Mouse (Mus musculus) liver, postnatal 0 days (tissue): ENCODE data around the gene Atp1a2. TPM values are rescaled to one million over a fixed set of nuclear protein-coding genes. Genes with fewer than 3 reads are reported as not detected.
A peak's percentile ranks its signal among the peaks of the same experiment; 100 is the strongest.

Experiments
- ATAC-seq: fragments of 200-750 bp; cut with Nextera tagmentation; 2 replicates; pipeline ENCODE4 v1.8.0; 2017; ENCODE audit warnings: mild to moderate bottlenecking, moderate library complexity
- DNase-seq: peaks from one replicate; pipeline ENCODE4 v3.0.0-alpha.2; 2016
- H3K27ac ChIP-seq: fragments of 300-500 bp; sonication (generic); 2 replicates; pipeline ENCODE4 v1.5.1; 2014; ENCODE audit warnings: antibody characterized with exemption, moderate library complexity, mild to moderate bottlenecking, low read depth
- H3K27me3 ChIP-seq: fragments of 300-500 bp; sonication (generic); 2 replicates; pipeline ENCODE4 v1.6.1; 2014; ENCODE audit warnings: low read length, control low read depth, mixed read lengths; ENCODE audit not compliant: insufficient read depth
- H3K36me3 ChIP-seq: fragments of 300-500 bp; sonication (generic); replicated peaks from 2 replicates; pipeline ENCODE4 v1.6.1; 2014; ENCODE audit warnings: mild to moderate bottlenecking, control low read depth, low read length, moderate library complexity, mixed read lengths; ENCODE audit not compliant: insufficient read depth
- H3K4me1 ChIP-seq: fragments of 300-500 bp; sonication (generic); 2 replicates; pipeline ENCODE4 v1.6.1; 2014; ENCODE audit warnings: antibody characterized with exemption, mild to moderate bottlenecking, control low read depth; ENCODE audit not compliant: insufficient read depth
- H3K4me2 ChIP-seq: fragments of 300-500 bp; sonication (generic); 2 replicates; pipeline ENCODE4 v1.6.1; 2014; ENCODE audit warnings: low read depth, mild to moderate bottlenecking, low read length, moderate library complexity, mixed read lengths
- H3K4me3 ChIP-seq: fragments of 300-500 bp; sonication (generic); 2 replicates; pipeline ENCODE4 v1.5.1; 2014; ENCODE audit warnings: low read depth, low read length
- H3K9ac ChIP-seq: fragments of 300-500 bp; sonication (generic); replicated peaks from 2 replicates; pipeline ENCODE4 v1.6.1; 2014; ENCODE audit warnings: mild to moderate bottlenecking, moderate library complexity
- H3K9me3 ChIP-seq: fragments of 300-500 bp; sonication (generic); 2 replicates; pipeline ENCODE4 v1.6.1; 2016; ENCODE audit warnings: mild to moderate bottlenecking, control low read depth, low read length, mixed read lengths
- CTCF ChIP-seq: sonication (generic); IDR thresholded peaks from 2 replicates; pipeline ENCODE4 v1.5.1; 2016; ENCODE audit warnings: antibody characterized with exemption, low read depth
- EP300 ChIP-seq: IDR thresholded peaks from 2 replicates; pipeline ENCODE4 v1.6.1; 2016; ENCODE audit warnings: antibody characterized with exemption, low read depth, mild to moderate bottlenecking
- WGBS: fragments of 180-500 bp; shearing (Covaris S2); extraction: QIAGEN DNeasy Blood & Tissue Kit; methylation state at CpG from one replicate; pipeline ENCODE4 v1.1.7; 2014; ENCODE audit not compliant: insufficient replicate concordance; 5-methylcytosine and 5-hydroxymethylcytosine counted together
- polyA plus RNA-seq: library from polyadenylated mRNA; unstranded; fragments of >200 nt; fragmentation: Nextera tagmentation; extraction: Ambion mirVana; gene quantifications from 2 replicates; pipeline ENCODE4 v1.2.1, GENCODE M21; 2015

The Atp1a2 gene
- polyA plus RNA-seq, 1 experiment from 2014 or later: 0.29 TPM

DNA sequence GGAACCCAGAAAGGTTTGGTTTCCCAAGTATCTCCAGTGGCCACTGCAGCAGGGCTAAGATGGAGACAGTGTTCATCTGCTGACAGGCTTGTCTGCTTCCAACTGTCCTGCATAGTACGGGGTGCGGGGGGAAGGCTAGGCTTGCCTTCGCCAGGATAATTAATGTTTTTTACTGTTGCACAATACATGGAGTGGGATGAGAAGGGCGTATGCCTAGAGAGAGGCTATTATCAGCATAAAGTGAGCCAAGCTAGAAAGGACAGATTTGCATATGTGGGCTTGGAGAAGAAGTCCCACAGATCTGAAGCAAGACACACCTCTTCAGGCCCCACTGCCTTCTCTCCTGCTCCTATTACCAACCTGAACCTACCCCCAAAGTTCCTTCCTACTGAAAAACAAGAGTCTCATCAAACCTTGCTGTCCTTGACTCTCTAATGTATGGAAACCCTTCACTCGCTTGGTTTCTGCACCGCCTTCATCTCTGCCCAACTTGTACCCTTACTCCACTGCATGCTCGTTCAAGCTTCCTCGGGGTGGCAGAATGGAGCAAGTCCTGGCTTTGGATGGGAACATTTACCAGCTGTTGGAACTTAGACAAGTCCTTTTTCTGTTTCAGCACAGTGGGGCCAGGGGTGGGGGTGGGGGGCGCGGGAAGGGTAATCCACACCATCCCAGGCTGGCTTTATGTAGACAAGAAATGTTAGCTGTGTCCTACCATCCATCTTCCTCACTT lies 16.2 kb downstream of the Atp1a2 start:
- ATAC-seq: no peak
- H3K4me2 ChIP-seq: no peak overlapping the region
- H3K27ac ChIP-seq: no peak overlapping the region
- no peaks in the 10 kb centered on the region for H3K36me3 ChIP-seq
- H3K4me1 ChIP-seq: no peaks in the 10 kb centered on the region
- DNase-seq: no peak
- 69% methylated on average over 10 of the region's 10 CpGs for WGBS
- H3K27me3 ChIP-seq: no peaks in the 10 kb centered on the region
- H3K9me3 ChIP-seq: no peaks in the 10 kb centered on the region
- no peak overlapping the region for H3K9ac ChIP-seq
- H3K4me3 ChIP-seq: no peak overlapping the region
- TF ChIP-seq CTCF (no peak), EP300 (no peak)

- Histone ChIP-seq H3K9ac (no peak overlapping the region), H3K4me2 (no peak overlapping the region), H3K27me3 (no peaks in the 10 kb centered on the region), H3K4me1 (no peaks in the 10 kb centered on the region), H3K4me3 (no peak overlapping the region), H3K36me3 (no peaks in the 10 kb centered on the region), H3K9me3 (no peaks in the 10 kb centered on the region), H3K27ac (no peak overlapping the region)
- ATAC-seq (no peak), DNase-seq (no peak)
- WGBS: 72% methylated on average over 16 of the region's 16 CpGs
- TF ChIP-seq EP300: no peak
- no peak for TF ChIP-seq CTCF
These were observed 17.9 kb downstream of the Atp1a2 start for GRCm38 (mm10) chr1:172279768-172280509.

DNA sequence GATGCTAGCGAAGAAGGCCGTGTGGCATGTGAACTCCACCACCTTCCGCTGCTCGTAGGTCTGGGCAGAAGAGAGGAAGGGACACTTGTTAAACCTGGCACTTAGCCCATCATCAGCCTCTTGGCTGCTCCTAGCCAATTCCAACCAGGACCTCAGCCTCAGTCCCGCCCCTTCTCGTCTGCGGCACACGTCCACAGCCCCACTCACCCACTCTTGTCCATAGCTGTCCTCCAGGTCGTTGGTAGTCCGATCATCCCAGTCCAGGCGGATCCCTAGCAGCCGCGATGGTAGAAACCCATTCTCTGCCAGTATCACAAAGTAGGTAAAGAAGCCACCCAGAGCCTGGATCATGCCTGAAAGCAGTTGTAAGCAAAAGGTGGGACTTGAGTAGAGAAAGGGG lies 19.5 kb downstream of the Atp1a2 start:
- DNase-seq (peak; percentile 10), ATAC-seq (no peak)
- Histone ChIP-seq H3K9ac (no peak overlapping the region), H3K36me3 (no peaks in the 10 kb centered on the region), H3K4me1 (peaks cover 7% of the 10 kb centered on the region; the same call in 1 of the 2 replicates), H3K4me3 (no peak overlapping the region), H3K4me2 (no peak overlapping the region), H3K9me3 (no peaks in the 10 kb centered on the region), H3K27me3 (no peaks in the 10 kb centered on the region), H3K27ac (no peak overlapping the region)
- 77% methylated on average over 13 of the region's 13 CpGs for WGBS
- TF ChIP-seq CTCF (no peak), EP300 (no peak)

GRCm38 (mm10) chr1:172277172-172277571 lies 20.7 kb downstream of the Atp1a2 start:
- no peak overlapping the region for H3K4me2 ChIP-seq
- TF ChIP-seq EP300 (no peak), CTCF (no peak)
- H3K4me3 ChIP-seq: no peak overlapping the region
- H3K27ac ChIP-seq: no peak overlapping the region
- H3K36me3 ChIP-seq: no peaks in the 10 kb centered on the region
- no peaks in the 10 kb centered on the region for H3K27me3 ChIP-seq
- H3K9ac ChIP-seq: no peak overlapping the region
- WGBS: 30% methylated on average over 3 of the region's 3 CpGs
- H3K4me1 ChIP-seq: peaks cover 7% of the 10 kb centered on the region; the same call in 1 of the 2 replicates
- ATAC-seq (peak; percentile 23; the same call in 1 of the 2 replicates), DNase-seq (peak; percentile 33)
- H3K9me3 ChIP-seq: no peaks in the 10 kb centered on the region

GRCm38 (mm10) chr1:172274547-172274946 lies 23.3 kb downstream of the Atp1a2 start:
- 79% methylated on average over 5 of the region's 5 CpGs for WGBS
- TF ChIP-seq CTCF (no peak), EP300 (no peak)
- Histone ChIP-seq H3K9me3 (no peaks in the 10 kb centered on the region), H3K36me3 (no peaks in the 10 kb centered on the region), H3K27ac (no peak overlapping the region), H3K9ac (no peak overlapping the region), H3K4me3 (no peak overlapping the region), H3K4me2 (no peak overlapping the region), H3K4me1 (peaks cover 7% of the 10 kb centered on the region; the same call in 1 of the 2 replicates), H3K27me3 (no peaks in the 10 kb centered on the region)
- 0 out of 2 replicates have a peak, but pooled peaks have one; percentile 43 for ATAC-seq
- peak; percentile 11 for DNase-seq

- Histone ChIP-seq H3K27me3 (no peaks in the 10 kb centered on the region), H3K9ac (no peak overlapping the region), H3K4me3 (no peak overlapping the region), H3K27ac (no peak overlapping the region), H3K36me3 (no peaks in the 10 kb centered on the region), H3K9me3 (no peaks in the 10 kb centered on the region), H3K4me2 (no peak overlapping the region), H3K4me1 (peaks cover 7% of the 10 kb centered on the region; the same call in 1 of the 2 replicates)
- ATAC-seq (peak; percentile 50; the same call in 1 of the 2 replicates), DNase-seq (peak; percentile 13)
- WGBS: 59% methylated on average over 5 of the region's 5 CpGs
- no peak for TF ChIP-seq CTCF
- no peak for TF ChIP-seq EP300
These were observed 23.7 kb downstream of the Atp1a2 start for GRCm38 (mm10) chr1:172274116-172274515.
